Mouse (Mus musculus) testis, adult 2 months (tissue): ENCODE measurements around the gene Hsf4. TPM values are rescaled to one million over a fixed set of nuclear protein-coding genes. Genes with fewer than 3 reads are reported as not detected.
A peak's percentile ranks its signal among the peaks of the same experiment; 100 is the strongest.

Source experiments
- H3K27ac ChIP-seq: fragments of 200-500 bp; 2 replicates; pipeline ENCODE4 v1.5.1; 2012; ENCODE audit warnings: low read depth, low read length; ENCODE audit not compliant: control insufficient read depth, insufficient read depth
- H3K27me3 ChIP-seq: fragments of 200-500 bp; 2 replicates; pipeline ENCODE4 v1.6.1; 2012; ENCODE audit warnings: mild to moderate bottlenecking, low read length, moderate library complexity; ENCODE audit not compliant: control insufficient read depth, insufficient read depth
- H3K36me3 ChIP-seq: fragments of 200-500 bp; 2 replicates; pipeline ENCODE4 v1.6.1; 2012; ENCODE audit warnings: mild to moderate bottlenecking, low read length; ENCODE audit not compliant: control insufficient read depth, insufficient read depth
- H3K4me1 ChIP-seq: fragments of 200-500 bp; 2 replicates; pipeline ENCODE4 v1.6.1; 2012; ENCODE audit warnings: low read length; ENCODE audit not compliant: control insufficient read depth, insufficient read depth
- H3K4me3 ChIP-seq: fragments of 200-500 bp; 2 replicates; pipeline ENCODE4 v1.5.1; 2012; ENCODE audit warnings: low read depth, mild to moderate bottlenecking, low read length, moderate library complexity, mixed read lengths; ENCODE audit not compliant: control insufficient read depth
- CTCF ChIP-seq: fragments of 200-500 bp; IDR thresholded peaks from 2 replicates; pipeline ENCODE4 v1.5.1; 2012; ENCODE audit warnings: low read depth, mild to moderate bottlenecking, inconsistent platforms, low read length, moderate library complexity; ENCODE audit not compliant: control insufficient read depth, insufficient read depth, insufficient replicate concordance
- POLR2A ChIP-seq: fragments of 200-500 bp; IDR thresholded peaks from 2 replicates; pipeline ENCODE4 v1.6.1; 2012; ENCODE audit warnings: low read depth, mild to moderate bottlenecking, inconsistent platforms, low read length, moderate library complexity; ENCODE audit not compliant: control insufficient read depth
- polyA plus RNA-seq: library from polyadenylated mRNA; depleted of rRNA; stranded (reverse); fragments of >200 nt; gene quantifications from 2 replicates; pipeline ENCODE4 v1.2.3, GENCODE M21; 2012

Gene Hsf4
- polyA plus RNA-seq, 1 experiment = 0.09 TPM

- H3K4me1 ChIP-seq = peaks cover 7% of the 10 kb centered on the region
- H3K36me3 ChIP-seq = no peaks in the 10 kb centered on the region
- no peaks in the 10 kb centered on the region for H3K27me3 ChIP-seq
- H3K4me3 ChIP-seq = no peak overlapping the region
- TF ChIP-seq CTCF (no peak), POLR2A (no peak)
- H3K27ac ChIP-seq = no peak overlapping the region
Measured at GRCm38 (mm10) chr8:105281821-105282220, 12.2 kb downstream of the Hsf4 start.

GRCm38 (mm10) chr8:105282239-105282638 lies 12.6 kb downstream of the Hsf4 start:
- H3K4me1 ChIP-seq = peaks cover 7% of the 10 kb centered on the region
- TF ChIP-seq POLR2A = no peak
- TF ChIP-seq CTCF = no peak
- no peaks in the 10 kb centered on the region for H3K27me3 ChIP-seq
- H3K4me3 ChIP-seq = no peak overlapping the region
- H3K27ac ChIP-seq = no peak overlapping the region
- no peaks in the 10 kb centered on the region for H3K36me3 ChIP-seq

GRCm38 (mm10) chr8:105283074-105283473 lies 13.5 kb downstream of the Hsf4 start:
- TF ChIP-seq POLR2A (no peak), CTCF (peak; percentile 76; the same call in 1 of the 2 replicates)
- Histone ChIP-seq H3K36me3 (no peaks in the 10 kb centered on the region), H3K27me3 (no peaks in the 10 kb centered on the region), H3K4me3 (peak overlapping the region; percentile 23), H3K27ac (no peak overlapping the region), H3K4me1 (peaks cover 7% of the 10 kb centered on the region)

DNA sequence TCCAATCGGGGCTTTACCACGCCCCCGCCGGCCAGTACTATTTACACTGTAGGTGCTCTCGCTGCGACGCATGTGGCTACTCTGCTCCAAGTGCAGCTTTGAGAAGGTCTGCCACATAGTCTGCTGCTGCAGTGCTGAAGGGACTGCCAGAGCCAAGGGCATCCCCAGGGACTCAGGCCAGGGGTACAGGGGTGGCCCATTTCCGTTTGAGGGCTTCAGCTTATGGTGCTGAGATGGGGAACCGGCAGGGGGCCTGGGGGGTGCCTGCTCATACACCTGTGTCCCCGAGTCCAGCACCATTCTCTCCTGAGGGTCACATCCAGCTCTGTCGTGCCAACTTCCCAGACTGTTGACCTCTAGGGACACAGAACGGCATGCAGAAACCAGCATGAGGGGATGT lies 15.9 kb downstream of the Hsf4 start:
- TF ChIP-seq CTCF (no peak), POLR2A (no peak)
- Histone ChIP-seq H3K4me1 (peaks cover 14% of the 10 kb centered on the region), H3K36me3 (no peaks in the 10 kb centered on the region), H3K4me3 (peak overlapping the region; percentile 23), H3K27me3 (no peaks in the 10 kb centered on the region; the same call in 1 of the 2 replicates), H3K27ac (no peak overlapping the region)

DNA sequence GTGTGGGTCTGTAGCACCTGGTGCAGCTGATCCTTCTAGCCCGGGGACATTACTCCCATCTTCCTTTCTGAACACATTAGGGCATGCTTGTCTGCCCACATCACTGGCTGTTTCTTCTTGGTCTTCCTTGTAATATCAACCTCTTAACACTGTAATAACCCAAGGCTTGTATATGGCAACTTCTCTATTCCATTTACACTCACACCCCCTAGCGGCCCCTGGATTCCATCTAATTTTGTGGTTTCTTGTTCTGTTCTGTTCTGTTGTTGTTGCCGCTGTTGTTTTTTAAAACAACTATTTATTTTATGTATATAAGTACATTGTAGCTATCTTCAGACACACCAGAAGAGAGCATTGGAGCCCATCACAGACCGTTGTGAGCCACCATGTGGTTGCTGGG lies 17.3 kb downstream of the Hsf4 start:
- H3K4me1 ChIP-seq = peaks cover 17% of the 10 kb centered on the region
- no peaks in the 10 kb centered on the region; the same call in 1 of the 2 replicates for H3K27me3 ChIP-seq
- H3K36me3 ChIP-seq = no peaks in the 10 kb centered on the region
- TF ChIP-seq CTCF = no peak
- TF ChIP-seq POLR2A = no peak
- H3K4me3 ChIP-seq = peak overlapping the region; percentile 58
- no peak overlapping the region for H3K27ac ChIP-seq

DNA sequence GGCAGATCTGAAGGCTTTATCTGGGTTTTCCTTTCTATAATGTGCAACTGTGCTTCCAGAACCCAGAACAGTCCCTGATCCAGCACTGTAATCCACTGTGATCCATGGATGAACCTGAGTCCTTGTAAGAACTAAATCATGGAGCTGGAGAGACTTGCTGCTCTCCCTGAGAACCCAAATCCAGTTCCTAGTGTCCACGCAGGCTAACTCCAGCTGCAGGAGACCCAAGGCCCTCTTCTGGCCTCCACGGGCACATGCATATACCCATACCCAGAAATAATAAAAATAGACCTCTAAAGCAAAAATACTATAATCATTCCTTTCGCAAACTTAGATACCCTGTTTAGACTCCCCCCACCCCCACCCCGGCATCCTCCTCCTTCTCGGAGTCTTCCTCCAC lies 18.6 kb downstream of the Hsf4 start:
- TF ChIP-seq CTCF = no peak
- no peak for TF ChIP-seq POLR2A
- H3K36me3 ChIP-seq = no peaks in the 10 kb centered on the region
- H3K27ac ChIP-seq = no peak overlapping the region
- H3K4me3 ChIP-seq = peak overlapping the region; percentile 95
- peaks cover 17% of the 10 kb centered on the region for H3K4me1 ChIP-seq
- H3K27me3 ChIP-seq = no peaks in the 10 kb centered on the region; the same call in 1 of the 2 replicates

DNA sequence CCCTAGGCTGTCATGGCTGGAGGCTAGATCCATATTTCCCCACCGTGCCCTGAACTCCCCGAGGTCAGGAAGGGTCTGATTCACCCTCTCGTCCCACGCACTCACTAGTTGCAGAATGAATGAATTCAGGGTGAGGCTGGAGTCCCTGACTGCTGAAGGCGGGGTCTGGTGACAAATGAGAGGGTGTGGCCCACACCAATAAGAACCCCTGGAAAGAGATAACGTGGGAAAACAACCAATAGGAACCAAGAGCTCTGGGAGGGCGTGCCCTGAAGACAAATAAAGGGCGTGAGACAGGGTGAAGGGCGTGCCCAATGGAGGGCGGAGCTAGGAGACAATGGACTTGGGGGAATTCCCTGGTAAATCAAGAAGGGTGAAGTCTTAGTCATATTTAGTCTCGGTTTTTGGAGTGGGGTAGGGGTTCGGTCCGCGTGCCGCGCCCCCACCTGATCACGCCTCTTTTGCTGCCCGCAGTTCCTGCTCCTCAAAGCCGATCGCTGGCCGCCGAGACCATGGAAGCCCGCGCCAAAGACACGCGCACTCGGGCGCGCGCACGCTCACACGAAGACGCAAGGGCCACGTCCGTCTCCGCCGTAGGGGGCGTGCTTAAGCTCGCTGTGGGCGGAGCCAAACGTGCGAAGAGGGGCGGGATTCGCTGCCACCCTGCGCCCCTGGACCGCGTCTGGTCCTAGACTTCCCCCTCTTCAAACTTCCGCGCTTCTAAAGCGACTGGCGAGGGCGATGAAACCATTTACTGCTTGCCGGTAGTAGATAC lies 19.5 kb downstream of the Hsf4 start:
- H3K4me1 ChIP-seq = peaks cover 17% of the 10 kb centered on the region
- H3K27ac ChIP-seq = peak overlapping the region; percentile 63
- H3K4me3 ChIP-seq = peak overlapping the region; percentile 95
- no peaks in the 10 kb centered on the region; the same call in 1 of the 2 replicates for H3K27me3 ChIP-seq
- H3K36me3 ChIP-seq = no peaks in the 10 kb centered on the region
- no peak for TF ChIP-seq CTCF
- TF ChIP-seq POLR2A = no peak; the same call in none of the 2 replicates
